Mouse (Mus musculus) heart, postnatal 4 days (tissue): ENCODE measurements around the gene Ccsap. TPM values are rescaled to one million over a fixed set of nuclear protein-coding genes. Genes with fewer than 3 reads are reported as not detected.
"Not testable (repeated sequence)": the region's sequence is repeated elsewhere in the genome, so short reads cannot be mapped to it uniquely, and the experiment has no call there.

ENCODE experiments used
- DNase-seq: peaks from one replicate; pipeline ENCODE4 v3.0.0; 2021
- total RNA-seq, 2 experiments: library from RNA; stranded (reverse); gene quantifications; 2 replicates each; pipeline ENCODE4 v1.2.3; 2021

Ccsap gene
- total RNA-seq, 2 experiments from 2014 or later: 4.6 to 5.4 TPM

- no peak for DNase-seq
These were observed 23.7 kb downstream of the Ccsap start for GRCm38 (mm10) chr8:123836354-123836753.

GRCm38 (mm10) chr8:123835451-123835850 is 24.6 kb downstream of the Ccsap start:
- peak; percentile 58 for DNase-seq

GRCm38 (mm10) chr8:123832757-123833156 is 27.3 kb downstream of the Ccsap start:
- DNase-seq: peak; percentile 54

GRCm38 (mm10) chr8:123827523-123827922 is 32.5 kb downstream of the Ccsap start:
- DNase-seq: no peak

- no peak for DNase-seq
These were observed 33.3 kb downstream of the Ccsap start for GRCm38 (mm10) chr8:123826758-123827157.

- DNase-seq: no peak
These were observed 34.0 kb downstream of the Ccsap start for GRCm38 (mm10) chr8:123826001-123826400.

GRCm38 (mm10) chr8:123823532-123824123 is 36.4 kb downstream of the Ccsap start:
- no peak for DNase-seq

GRCm38 (mm10) chr8:123823111-123823510 is 36.9 kb downstream of the Ccsap start:
- DNase-seq: no peak

GRCm38 (mm10) chr8:123820780-123821179 is 39.2 kb downstream of the Ccsap start:
- DNase-seq: no peak

- no peak for DNase-seq
These were observed 40.1 kb downstream of the Ccsap start for GRCm38 (mm10) chr8:123819683-123820610.

GRCm38 (mm10) chr8:123817747-123818146 is 42.3 kb downstream of the Ccsap start:
- no peak for DNase-seq

- no peak for DNase-seq
These were observed 43.1 kb downstream of the Ccsap start for GRCm38 (mm10) chr8:123816939-123817338.

GRCm38 (mm10) chr8:123815325-123815724 is 44.7 kb downstream of the Ccsap start:
- DNase-seq: no peak

- no peak for DNase-seq
These were observed 46.1 kb downstream of the Ccsap start for GRCm38 (mm10) chr8:123813892-123814266.

- no peak for DNase-seq
These were observed 46.7 kb downstream of the Ccsap start for GRCm38 (mm10) chr8:123813173-123813891.

GRCm38 (mm10) chr8:123812227-123812626 is 47.8 kb downstream of the Ccsap start:
- no peak for DNase-seq

GRCm38 (mm10) chr8:123809342-123809741 is 50.7 kb downstream of the Ccsap start:
- not testable (repeated sequence) for DNase-seq

- no peak for DNase-seq
These were observed 51.3 kb downstream of the Ccsap start for GRCm38 (mm10) chr8:123808671-123809070.

GRCm38 (mm10) chr8:123807852-123808573 is 52.0 kb downstream of the Ccsap start:
- DNase-seq: no peak

- peak; percentile 37 for DNase-seq
These were observed 53.0 kb downstream of the Ccsap start for GRCm38 (mm10) chr8:123807024-123807431.

GRCm38 (mm10) chr8:123806374-123806935 is 53.6 kb downstream of the Ccsap start:
- no peak for DNase-seq
